Mouse (Mus musculus): ENCODE measurements around the gene Retreg3. TPM values are rescaled to one million over a fixed set of nuclear protein-coding genes. Genes with fewer than 3 reads are reported as not detected.

Retreg3 gene
- polyA plus RNA-seq, 1 experiment from 2014 or later, result 15.9 TPM

- H3K27ac ChIP-seq (ENCODE audit: poor library complexity, severe bottlenecking), result no peak overlapping the region
- no peaks in the 10 kb centered on the region for H3K27me3 ChIP-seq (replicated peaks)
- H3K4me3 ChIP-seq, result no peak overlapping the region
- ATAC-seq (ENCODE audit: insufficient number of reproducible peaks, low FRiP score), result no peak
- 90% methylated on average over 9 of the region's 9 CpGs for WGBS
- H3K4me2 ChIP-seq, result no peak overlapping the region
- H3K36me3 ChIP-seq, result peaks cover 97% of the 10 kb centered on the region
- peaks cover 16% of the 10 kb centered on the region for H3K4me1 ChIP-seq (replicated peaks)
- H3K9me3 ChIP-seq (replicated peaks), result peaks cover 4% of the 10 kb centered on the region
- H3K9ac ChIP-seq, result no peak overlapping the region
Observed at GRCm38 (mm10) chr11:101050359-101050758, 69.3 kb downstream of the Retreg3 start.

- peaks cover 98% of the 10 kb centered on the region for H3K36me3 ChIP-seq
- ATAC-seq (ENCODE audit: insufficient number of reproducible peaks, low FRiP score), result no peak
- H3K27me3 ChIP-seq (replicated peaks), result no peaks in the 10 kb centered on the region
- H3K4me1 ChIP-seq (replicated peaks), result peaks cover 14% of the 10 kb centered on the region
- H3K27ac ChIP-seq (ENCODE audit: poor library complexity, severe bottlenecking), result no peak overlapping the region
- no peaks in the 10 kb centered on the region for H3K9me3 ChIP-seq (replicated peaks)
- H3K4me3 ChIP-seq, result no peak overlapping the region
- H3K9ac ChIP-seq, result no peak overlapping the region
- WGBS, result 76% methylated on average over 3 of the region's 3 CpGs
- no peak overlapping the region for H3K4me2 ChIP-seq
Observed at GRCm38 (mm10) chr11:101047502-101047901, 72.2 kb downstream of the Retreg3 start.

- no peak for ATAC-seq (ENCODE audit: insufficient number of reproducible peaks, low FRiP score)
- Histone ChIP-seq H3K36me3 (peaks cover 97% of the 10 kb centered on the region), H3K4me2 (no peak overlapping the region), H3K4me3 (no peak overlapping the region), H3K4me1 (replicated peaks) (peaks cover 14% of the 10 kb centered on the region), H3K27ac (ENCODE audit: poor library complexity, severe bottlenecking) (peak overlapping the region; percentile 39; the same call in 1 of the 2 replicates), H3K9me3 (replicated peaks) (no peaks in the 10 kb centered on the region), H3K9ac (peak overlapping the region; percentile 35; the same call in 1 of the 2 replicates), H3K27me3 (replicated peaks) (no peaks in the 10 kb centered on the region)
- 31% methylated on average over 9 of the region's 9 CpGs for WGBS
Observed at GRCm38 (mm10) chr11:101046440-101046839, 73.3 kb downstream of the Retreg3 start.

Small RNA genes within 50 kb of the gene (microRNA-seq; reads per million reads assigned to microRNA genes)
- not detected for gene Gm27626

Other genes starting within 250 kb of the Retreg3 start
- 60.0 and 63.2 TPM in 2 replicates for gene Stat3, start 180.4 kb downstream of the Retreg3 start, polyA plus RNA-seq (2016; fragmentation: Nextera tagmentation; extraction: Ambion mirVana)
- 342 and 348 TPM in 2 replicates for gene Cavin1, start 149.0 kb downstream of the Retreg3 start, polyA plus RNA-seq (2016; fragmentation: Nextera tagmentation; extraction: Ambion mirVana)
- gene Atp6v0a1, start 110.4 kb downstream of the Retreg3 start, polyA plus RNA-seq (2016; fragmentation: Nextera tagmentation; extraction: Ambion mirVana), result 70.0 and 71.4 TPM in 2 replicates
- gene Naglu, start 49.9 kb downstream of the Retreg3 start, polyA plus RNA-seq (2016; fragmentation: Nextera tagmentation; extraction: Ambion mirVana), result 17.5 and 18.1 TPM in 2 replicates
- not detected in 2 replicates for gene Hsd17b1, start 41.5 kb downstream of the Retreg3 start, polyA plus RNA-seq (2016; fragmentation: Nextera tagmentation; extraction: Ambion mirVana)
- 27.2 and 30.4 TPM in 2 replicates for gene Coasy, start 37.3 kb downstream of the Retreg3 start, polyA plus RNA-seq (2016; fragmentation: Nextera tagmentation; extraction: Ambion mirVana)
- gene Mlx, start 32.6 kb downstream of the Retreg3 start, polyA plus RNA-seq (2016; fragmentation: Nextera tagmentation; extraction: Ambion mirVana), result 36.2 and 37.3 TPM in 2 replicates
- gene Psmc3ip, start 24.5 kb downstream of the Retreg3 start, polyA plus RNA-seq (2016; fragmentation: Nextera tagmentation; extraction: Ambion mirVana), result 20.8 and 21.3 TPM in 2 replicates
- 77.3 and 78.8 TPM in 2 replicates for gene Tubg1, start within 50 bp of the Retreg3 start, polyA plus RNA-seq (2016; fragmentation: Nextera tagmentation; extraction: Ambion mirVana)
- 3.3 and 3.6 TPM in 2 replicates for gene Tubg2, start 36.0 kb upstream of the Retreg3 start, polyA plus RNA-seq (2016; fragmentation: Nextera tagmentation; extraction: Ambion mirVana)
- gene Cntnap1, start 50.6 kb upstream of the Retreg3 start, polyA plus RNA-seq (2016; fragmentation: Nextera tagmentation; extraction: Ambion mirVana), result 0.37 and 0.71 TPM in 2 replicates
- 10.4 and 10.6 TPM in 2 replicates for gene Plekhh3, start 51.5 kb upstream of the Retreg3 start, polyA plus RNA-seq (2016; fragmentation: Nextera tagmentation; extraction: Ambion mirVana)
- gene Ccr10, start 55.5 kb upstream of the Retreg3 start, polyA plus RNA-seq (2016; fragmentation: Nextera tagmentation; extraction: Ambion mirVana), result 0.15 and 0.36 TPM in 2 replicates
- 14.9 and 16.1 TPM in 2 replicates for gene Ezh1, start 106.6 kb upstream of the Retreg3 start, polyA plus RNA-seq (2016; fragmentation: Nextera tagmentation; extraction: Ambion mirVana)
- gene Ramp2, start 126.1 kb upstream of the Retreg3 start, polyA plus RNA-seq (2016; fragmentation: Nextera tagmentation; extraction: Ambion mirVana), result 233 and 245 TPM in 2 replicates
- 98.8 and 101 TPM in 2 replicates for gene Vps25, start 133.8 kb upstream of the Retreg3 start, polyA plus RNA-seq (2016; fragmentation: Nextera tagmentation; extraction: Ambion mirVana)
- 14.0 TPM in 2 replicates for gene Wnk4, start 140.7 kb upstream of the Retreg3 start, polyA plus RNA-seq (2016; fragmentation: Nextera tagmentation; extraction: Ambion mirVana)
- 0.81 and 1.5 TPM in 2 replicates for gene Cntd1, start 159.1 kb upstream of the Retreg3 start, polyA plus RNA-seq (2016; fragmentation: Nextera tagmentation; extraction: Ambion mirVana)
- 165 and 171 TPM in 2 replicates for gene Coa3, start 159.2 kb upstream of the Retreg3 start, polyA plus RNA-seq (2016; fragmentation: Nextera tagmentation; extraction: Ambion mirVana)
- 141 TPM in 2 replicates for gene Becn1, start 182.4 kb upstream of the Retreg3 start, polyA plus RNA-seq (2016; fragmentation: Nextera tagmentation; extraction: Ambion mirVana)
- 131 and 136 TPM in 2 replicates for gene Psme3, start 196.3 kb upstream of the Retreg3 start, polyA plus RNA-seq (2016; fragmentation: Nextera tagmentation; extraction: Ambion mirVana)
- 1.3 and 1.5 TPM in 2 replicates for gene Aoc2, start 205.2 kb upstream of the Retreg3 start, polyA plus RNA-seq (2016; fragmentation: Nextera tagmentation; extraction: Ambion mirVana)
- 0.06 and 0.17 TPM in 2 replicates for gene Aoc3, start 210.7 kb upstream of the Retreg3 start, polyA plus RNA-seq (2016; fragmentation: Nextera tagmentation; extraction: Ambion mirVana)
- gene G6pc, start 247.7 kb upstream of the Retreg3 start, polyA plus RNA-seq (2016; fragmentation: Nextera tagmentation; extraction: Ambion mirVana), result not detected in 2 replicates